Mouse (Mus musculus): ENCODE data around the gene Fmnl1. TPM values are rescaled to one million over a fixed set of nuclear protein-coding genes. Genes with fewer than 3 reads are reported as not detected.

The Fmnl1 gene
- polyA plus RNA-seq, 1 experiment from 2014 or later, result 4.3 TPM

- Histone ChIP-seq H3K27me3 (ENCODE audit: control insufficient read depth, insufficient read depth, low read length) (no peaks in the 10 kb centered on the region), H3K4me2 (ENCODE audit: low read length) (no peak overlapping the region), H3K9me3 (ENCODE audit: control insufficient read depth, low read length) (no peaks in the 10 kb centered on the region), H3K36me3 (ENCODE audit: control insufficient read depth, insufficient read depth, low read length) (no peaks in the 10 kb centered on the region), H3K4me3 (replicated peaks; ENCODE audit: low read depth, low read length) (no peak overlapping the region), H3K27ac (replicated peaks; ENCODE audit: low read depth, low read length) (0 out of 2 replicates have a peak overlapping the region, but pooled peaks have one; percentile 22), H3K9ac (replicated peaks; ENCODE audit: low read length) (no peak overlapping the region), H3K4me1 (ENCODE audit: control insufficient read depth, insufficient read depth, low read length) (peaks cover 24% of the 10 kb centered on the region)
- ATAC-seq (ENCODE audit: low FRiP score, low TSS enrichment), result no peak
- WGBS, result 73% methylated on average over 4 of the region's 4 CpGs
- no peak for DNase-seq
Observed at GRCm38 (mm10) chr11:103246731-103247290, 75.9 kb downstream of the Fmnl1 start.

- Histone ChIP-seq H3K9ac (replicated peaks; ENCODE audit: low read length) (no peak overlapping the region), H3K27me3 (ENCODE audit: control insufficient read depth, insufficient read depth, low read length) (no peaks in the 10 kb centered on the region), H3K9me3 (ENCODE audit: control insufficient read depth, low read length) (no peaks in the 10 kb centered on the region), H3K4me3 (replicated peaks; ENCODE audit: low read depth, low read length) (no peak overlapping the region), H3K4me1 (ENCODE audit: control insufficient read depth, insufficient read depth, low read length) (peaks cover 24% of the 10 kb centered on the region), H3K4me2 (ENCODE audit: low read length) (no peak overlapping the region), H3K27ac (replicated peaks; ENCODE audit: low read depth, low read length) (peak overlapping the region; percentile 55; the same call in 1 of the 2 replicates), H3K36me3 (ENCODE audit: control insufficient read depth, insufficient read depth, low read length) (no peaks in the 10 kb centered on the region)
- DNase-seq, result peak; percentile 81
- WGBS, result 72% methylated on average over 11 of the region's 11 CpGs
- no peak; the same call in 1 of the 2 replicates for ATAC-seq (ENCODE audit: low FRiP score, low TSS enrichment)
Observed at GRCm38 (mm10) chr11:103247504-103248177, 76.7 kb downstream of the Fmnl1 start.

Other genes starting within 250 kb of the Fmnl1 start
- 1.9 TPM in 2 replicates for gene Kif18b, start 246.0 kb upstream of the Fmnl1 start, polyA plus RNA-seq (2014; fragmentation: Nextera tagmentation; extraction: Ambion mirVana)
- gene C1ql1, start 224.4 kb upstream of the Fmnl1 start, polyA plus RNA-seq (2014; fragmentation: Nextera tagmentation; extraction: Ambion mirVana), result 14.3 and 18.8 TPM in 2 replicates
- gene Nmt1, start 142.9 kb upstream of the Fmnl1 start, polyA plus RNA-seq (2014; fragmentation: Nextera tagmentation; extraction: Ambion mirVana), result 30.7 and 38.0 TPM in 2 replicates
- gene Dcakd, start 142.8 kb upstream of the Fmnl1 start, polyA plus RNA-seq (2014; fragmentation: Nextera tagmentation; extraction: Ambion mirVana), result 183 and 209 TPM in 2 replicates
- 0.92 and 1.8 TPM in 2 replicates for gene Plcd3, start 69.4 kb upstream of the Fmnl1 start, polyA plus RNA-seq (2014; fragmentation: Nextera tagmentation; extraction: Ambion mirVana)
- gene Acbd4, start 69.4 kb upstream of the Fmnl1 start, polyA plus RNA-seq (2014; fragmentation: Nextera tagmentation; extraction: Ambion mirVana), result 8.0 and 8.4 TPM in 2 replicates
- gene Hexim1, start 54.9 kb upstream of the Fmnl1 start, polyA plus RNA-seq (2014; fragmentation: Nextera tagmentation; extraction: Ambion mirVana), result 3.9 and 5.9 TPM in 2 replicates
- gene Hexim2, start 38.7 kb upstream of the Fmnl1 start, polyA plus RNA-seq (2014; fragmentation: Nextera tagmentation; extraction: Ambion mirVana), result 22.9 and 24.7 TPM in 2 replicates
- 0.88 and 2.1 TPM in 2 replicates for gene 1700023F06Rik, start 37.5 kb downstream of the Fmnl1 start, polyA plus RNA-seq (2014; fragmentation: Nextera tagmentation; extraction: Ambion mirVana)
- 0.25 and 0.27 TPM in 2 replicates for gene Spata32, start 47.3 kb downstream of the Fmnl1 start, polyA plus RNA-seq (2014; fragmentation: Nextera tagmentation; extraction: Ambion mirVana)
- 3.0 and 3.4 TPM in 2 replicates for gene Map3k14, start 96.4 kb downstream of the Fmnl1 start, polyA plus RNA-seq (2014; fragmentation: Nextera tagmentation; extraction: Ambion mirVana)
- gene Arhgap27, start 192.6 kb downstream of the Fmnl1 start, polyA plus RNA-seq (2014; fragmentation: Nextera tagmentation; extraction: Ambion mirVana), result 2.1 and 4.0 TPM in 2 replicates
- gene Plekhm1, start 241.6 kb downstream of the Fmnl1 start, polyA plus RNA-seq (2014; fragmentation: Nextera tagmentation; extraction: Ambion mirVana), result 8.0 and 11.6 TPM in 2 replicates

Data from midbrain, embryonic 14.5 days (tissue).